Mouse (Mus musculus) liver, embryonic 16.5 days (tissue): ENCODE results near the gene Ghdc. TPM values are rescaled to one million over a fixed set of nuclear protein-coding genes. Genes with fewer than 3 reads are reported as not detected.

Experiments used
- ATAC-seq: fragments of 200-750 bp; cut with Nextera tagmentation; 2 replicates; pipeline ENCODE4 v1.8.0; 2017; ENCODE audit warnings: low read depth, mild to moderate bottlenecking, moderate number of reproducible peaks, moderate library complexity
- H3K27ac ChIP-seq: fragments of 300-500 bp; sonication (generic); 2 replicates; pipeline ENCODE4 v1.5.1; 2014; ENCODE audit warnings: mild to moderate bottlenecking, low read length
- H3K27me3 ChIP-seq: fragments of 300-500 bp; sonication (generic); 2 replicates; pipeline ENCODE4 v1.6.1; 2014; ENCODE audit warnings: low read depth, low read length, mixed read lengths; ENCODE audit not compliant: control insufficient read depth, insufficient read depth
- H3K36me3 ChIP-seq: fragments of 300-500 bp; sonication (generic); 2 replicates; pipeline ENCODE4 v1.6.1; 2014; ENCODE audit warnings: mild to moderate bottlenecking; ENCODE audit not compliant: control insufficient read depth, insufficient read depth
- H3K4me1 ChIP-seq: fragments of 300-500 bp; sonication (generic); 2 replicates; pipeline ENCODE4 v1.6.1; 2014; ENCODE audit warnings: low read depth, low read length, mixed read lengths; ENCODE audit not compliant: control insufficient read depth
- H3K4me2 ChIP-seq: fragments of 300-500 bp; sonication (generic); 2 replicates; pipeline ENCODE4 v1.6.1; 2014; ENCODE audit warnings: low read depth, low read length, mixed read lengths
- H3K4me3 ChIP-seq: fragments of 300-500 bp; sonication (generic); 2 replicates; pipeline ENCODE4 v1.5.1; 2014; ENCODE audit warnings: low read depth, mild to moderate bottlenecking, low read length
- H3K9ac ChIP-seq: fragments of 300-500 bp; sonication (generic); 2 replicates; pipeline ENCODE4 v1.6.1; 2014; ENCODE audit warnings: low read depth, low read length
- H3K9me3 ChIP-seq: fragments of 300-500 bp; sonication (generic); replicated peaks from 2 replicates; pipeline ENCODE4 v1.6.1; 2016; ENCODE audit warnings: low read length; ENCODE audit not compliant: control insufficient read depth
- WGBS: fragments of 180-500 bp; shearing (Covaris S2); extraction: QIAGEN DNeasy Blood & Tissue Kit; methylation state at CpG from one replicate; pipeline ENCODE4 v1.1.7; 2014; ENCODE audit not compliant: insufficient replicate concordance; 5-methylcytosine and 5-hydroxymethylcytosine counted together
- polyA plus RNA-seq: library from polyadenylated mRNA; unstranded; fragments of >200 nt; fragmentation: Nextera tagmentation; extraction: Ambion mirVana; gene quantifications from 2 replicates; pipeline ENCODE4 v1.2.1, GENCODE M21; 2015

Ghdc gene
- polyA plus RNA-seq, 1 experiment from 2014 or later: 2.1 TPM

- H3K4me2 ChIP-seq: no peak overlapping the region
- ATAC-seq: no peak
- no peaks in the 10 kb centered on the region; the same call in none of the 2 replicates for H3K36me3 ChIP-seq
- H3K27ac ChIP-seq: no peak overlapping the region
- H3K9ac ChIP-seq: no peak overlapping the region
- no peak overlapping the region for H3K4me3 ChIP-seq
- 74% methylated on average over 10 of the region's 10 CpGs for WGBS
- no peaks in the 10 kb centered on the region for H3K9me3 ChIP-seq
- H3K27me3 ChIP-seq: no peaks in the 10 kb centered on the region
- H3K4me1 ChIP-seq: no peaks in the 10 kb centered on the region
Measured at GRCm38 (mm10) chr11:100775921-100776320, 5.2 kb upstream of the Ghdc start.

- no peaks in the 10 kb centered on the region for H3K36me3 ChIP-seq
- peaks cover 5% of the 10 kb centered on the region for H3K4me1 ChIP-seq
- no peak for ATAC-seq
- no peak overlapping the region for H3K4me3 ChIP-seq
- H3K27ac ChIP-seq: no peak overlapping the region
- H3K9ac ChIP-seq: no peak overlapping the region
- H3K9me3 ChIP-seq: no peaks in the 10 kb centered on the region
- no peaks in the 10 kb centered on the region for H3K27me3 ChIP-seq
- no peak overlapping the region for H3K4me2 ChIP-seq
- 52% methylated on average over 4 of the region's 4 CpGs for WGBS
Measured at GRCm38 (mm10) chr11:100774261-100774660, 3.5 kb upstream of the Ghdc start.

- no peak overlapping the region for H3K4me3 ChIP-seq
- no peak overlapping the region for H3K9ac ChIP-seq
- H3K36me3 ChIP-seq: no peaks in the 10 kb centered on the region
- peaks cover 5% of the 10 kb centered on the region for H3K4me1 ChIP-seq
- WGBS: 68% methylated on average over 6 of the region's 6 CpGs
- H3K9me3 ChIP-seq: no peaks in the 10 kb centered on the region
- H3K27ac ChIP-seq: no peak overlapping the region
- no peak for ATAC-seq
- no peaks in the 10 kb centered on the region for H3K27me3 ChIP-seq
- H3K4me2 ChIP-seq: peak overlapping the region; percentile 60
Measured at GRCm38 (mm10) chr11:100769980-100770379, 777 bp downstream of the Ghdc start.

- no peak overlapping the region for H3K9ac ChIP-seq
- peaks cover 5% of the 10 kb centered on the region for H3K4me1 ChIP-seq
- no peaks in the 10 kb centered on the region for H3K27me3 ChIP-seq
- no peak overlapping the region for H3K4me2 ChIP-seq
- WGBS: 68% methylated on average over 5 of the region's 5 CpGs
- no peaks in the 10 kb centered on the region for H3K9me3 ChIP-seq
- no peaks in the 10 kb centered on the region for H3K36me3 ChIP-seq
- no peak for ATAC-seq
- no peak overlapping the region for H3K27ac ChIP-seq
- H3K4me3 ChIP-seq: no peak overlapping the region
Measured at GRCm38 (mm10) chr11:100767871-100768270, 2.9 kb downstream of the Ghdc start.

- H3K9ac ChIP-seq: no peak overlapping the region
- H3K36me3 ChIP-seq: no peaks in the 10 kb centered on the region
- ATAC-seq: no peak
- H3K4me1 ChIP-seq: peaks cover 8% of the 10 kb centered on the region
- H3K4me3 ChIP-seq: no peak overlapping the region
- H3K27me3 ChIP-seq: peaks cover 3% of the 10 kb centered on the region; the same call in 1 of the 2 replicates
- no peak overlapping the region for H3K4me2 ChIP-seq
- no peak overlapping the region for H3K27ac ChIP-seq
- H3K9me3 ChIP-seq: no peaks in the 10 kb centered on the region
- 81% methylated on average over 9 of the region's 9 CpGs for WGBS
Measured at GRCm38 (mm10) chr11:100766726-100767125, 4.0 kb downstream of the Ghdc start.

GRCm38 (mm10) chr11:100762831-100763230 is 7.9 kb downstream of the Ghdc start, which contains the start of gene Hcrt:
Hcrt (minus strand) TSS chr11:100762931.
- peak within 1 kb of the TSS; percentile 72 for H3K4me2 ChIP-seq
- H3K4me1 ChIP-seq: peaks cover 16% of the 10 kb centered on the region
- no peak for ATAC-seq
- no peaks in the 10 kb centered on the region for H3K36me3 ChIP-seq
- no peaks in the 10 kb centered on the region for H3K9me3 ChIP-seq
- H3K4me3 ChIP-seq: peak within 1 kb of the TSS; percentile 56
- H3K27ac ChIP-seq: no peak within 1 kb of the TSS
- peaks cover 35% of the 10 kb centered on the region for H3K27me3 ChIP-seq
- no peak within 1 kb of the TSS for H3K9ac ChIP-seq
- WGBS: 73% methylated on average over 7 of the region's 7 CpGs

GRCm38 (mm10) chr11:100761547-100762045 is 9.2 kb downstream of the Ghdc start:
- Histone ChIP-seq H3K27me3 (peaks cover 43% of the 10 kb centered on the region), H3K4me1 (peaks cover 16% of the 10 kb centered on the region), H3K27ac (no peak overlapping the region), H3K4me2 (peak overlapping the region; percentile 72), H3K4me3 (peak overlapping the region; percentile 56), H3K9ac (no peak overlapping the region), H3K36me3 (no peaks in the 10 kb centered on the region), H3K9me3 (no peaks in the 10 kb centered on the region)
- WGBS: under 1% methylated on average over 27 of the region's 27 CpGs
- ATAC-seq: peak; percentile 39; the same call in 1 of the 2 replicates

- Histone ChIP-seq H3K4me1 (peaks cover 16% of the 10 kb centered on the region), H3K9ac (no peak within 1 kb of the TSS), H3K4me2 (peak within 1 kb of the TSS; percentile 63), H3K9me3 (no peaks in the 10 kb centered on the region), H3K27me3 (peaks cover 48% of the 10 kb centered on the region), H3K36me3 (no peaks in the 10 kb centered on the region), H3K27ac (no peak within 1 kb of the TSS), H3K4me3 (peak within 1 kb of the TSS; percentile 47)
- peak; percentile 50 for ATAC-seq
- under 1% methylated on average over 49 of the region's 51 CpGs for WGBS
Measured at GRCm38 (mm10) chr11:100759611-100760233, 11.0 kb downstream of the Ghdc start, which contains the start of gene Kcnh4. Kcnh4 (minus strand) TSS chr11:100759942.
